Mouse (Mus musculus) small intestine, adult 2 months (tissue): ENCODE measurements around the gene Zfp697.
"Not testable (repeated sequence)": the region's sequence is repeated elsewhere in the genome, so short reads cannot be mapped to it uniquely, and the experiment has no call there.

Experiments
- CTCF ChIP-seq: fragments of 200-500 bp; IDR thresholded peaks from 2 replicates; pipeline ENCODE4 v1.5.1; 2012; ENCODE audit warnings: low read depth, mild to moderate bottlenecking, control low read depth, inconsistent platforms, low read length, moderate library complexity, mixed read lengths; ENCODE audit not compliant: insufficient replicate concordance, insufficient read length; ENCODE audit errors: extremely low read depth
- POLR2A ChIP-seq: fragments of 200-500 bp; IDR thresholded peaks from 2 replicates; pipeline ENCODE4 v1.6.1; 2012; ENCODE audit warnings: low read depth, mild to moderate bottlenecking, control low read depth, inconsistent platforms, low read length, moderate library complexity

- TF ChIP-seq POLR2A, CTCF: not testable (repeated sequence)
Observed at GRCm38 (mm10) chr3:98563831-98564230, 181.6 kb downstream of the Zfp697 start.
